Mouse (Mus musculus) forebrain, embryonic 10.5 days (tissue): ENCODE results near the gene Vhl. TPM values are rescaled to one million over a fixed set of nuclear protein-coding genes. Genes with fewer than 3 reads are reported as not detected.
A peak's percentile ranks its signal among the peaks of the same experiment; 100 is the strongest.
"Not testable (repeated sequence)": the region's sequence is repeated elsewhere in the genome, so short reads cannot be mapped to it uniquely, and the experiment has no call there.

Experiments used
- DNase-seq: peaks from one replicate; pipeline ENCODE4 v3.0.0-alpha.2; 2017; ENCODE audit warnings: low spot score; ENCODE audit errors: extremely low spot score
- H3K27ac ChIP-seq: fragments of 300-500 bp; sonication (generic); 2 replicates; pipeline ENCODE4 v1.5.1; 2016; ENCODE audit warnings: mild to moderate bottlenecking
- H3K27me3 ChIP-seq: fragments of 300-500 bp; sonication (generic); 2 replicates; pipeline ENCODE4 v1.6.1; 2016; ENCODE audit warnings: mild to moderate bottlenecking; ENCODE audit not compliant: poor library complexity, severe bottlenecking
- H3K36me3 ChIP-seq: fragments of 300-500 bp; sonication (generic); replicated peaks from 2 replicates; pipeline ENCODE4 v1.6.1; 2016; ENCODE audit warnings: mild to moderate bottlenecking, moderate library complexity
- H3K4me1 ChIP-seq: fragments of 300-500 bp; sonication (generic); 2 replicates; pipeline ENCODE4 v1.6.1; 2016
- H3K4me3 ChIP-seq: fragments of 300-500 bp; sonication (generic); 2 replicates; pipeline ENCODE4 v1.5.1; 2016; ENCODE audit warnings: mild to moderate bottlenecking, moderate library complexity
- H3K9me3 ChIP-seq: fragments of 300-500 bp; sonication (generic); 2 replicates; pipeline ENCODE4 v1.6.1; 2016; ENCODE audit warnings: mild to moderate bottlenecking, moderate library complexity
- WGBS: fragments of 180-500 bp; shearing (Covaris S2); methylation state at CpG from one replicate; pipeline ENCODE4 v1.1.7; 2016; 5-methylcytosine and 5-hydroxymethylcytosine counted together
- polyA plus RNA-seq: library from polyadenylated mRNA; unstranded; fragments of >200 nt; fragmentation: Nextera tagmentation; extraction: Ambion mirVana; gene quantifications from 2 replicates; pipeline ENCODE4 v1.2.1, GENCODE M21; 2016

The Vhl gene
- polyA plus RNA-seq, 1 experiment from 2014 or later, result 42.4 TPM

DNA sequence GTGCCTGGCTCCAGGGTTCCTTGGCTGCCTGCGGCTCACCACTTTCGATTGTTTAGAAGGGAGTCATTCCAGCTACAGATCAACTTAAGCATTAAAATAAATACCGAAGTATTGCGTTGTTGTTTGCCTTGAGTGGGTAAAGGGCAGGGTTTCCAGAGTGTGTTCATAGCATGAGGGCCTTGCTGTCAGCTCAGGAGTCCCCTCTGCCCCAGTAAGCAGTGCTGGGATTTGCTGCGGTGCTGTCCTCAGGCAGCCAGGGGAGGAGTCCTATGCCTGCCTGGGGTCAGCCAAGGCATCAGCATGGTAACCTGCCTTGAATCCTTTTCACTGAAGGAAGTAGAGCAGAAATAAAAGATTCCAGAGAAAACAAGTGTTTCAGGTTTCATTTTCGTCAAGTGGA is 33.1 kb downstream of the Vhl start:
- no peak for DNase-seq
- Histone ChIP-seq H3K4me3 (no peak overlapping the region), H3K9me3 (no peaks in the 10 kb centered on the region), H3K4me1 (peaks cover 18% of the 10 kb centered on the region), H3K27me3 (no peaks in the 10 kb centered on the region), H3K36me3 (no peaks in the 10 kb centered on the region), H3K27ac (no peak overlapping the region)
- WGBS, result 86% methylated on average over 6 of the region's 6 CpGs

DNA sequence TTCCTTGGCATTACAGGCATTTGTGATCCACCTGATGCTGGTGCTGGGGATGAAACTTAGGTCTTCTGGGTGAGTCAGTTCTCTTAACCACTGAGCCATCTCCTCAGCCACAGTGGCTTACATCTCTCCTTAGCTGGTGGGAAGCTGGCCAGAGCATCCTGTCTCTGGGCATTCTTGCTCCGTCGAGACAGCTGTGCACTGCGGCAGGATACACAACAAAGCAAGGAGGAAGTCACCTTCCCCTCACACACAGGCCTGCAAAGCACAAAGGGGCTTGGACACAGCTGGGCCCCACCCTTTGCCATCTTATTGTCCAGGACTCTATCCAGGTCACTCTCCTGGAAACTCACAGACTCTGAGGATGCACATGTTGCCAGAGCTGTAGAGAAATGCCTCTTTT is 34.5 kb downstream of the Vhl start:
- no peak for DNase-seq
- H3K4me3 ChIP-seq, result no peak overlapping the region
- H3K36me3 ChIP-seq, result no peaks in the 10 kb centered on the region
- peaks cover 22% of the 10 kb centered on the region for H3K4me1 ChIP-seq
- H3K27me3 ChIP-seq, result no peaks in the 10 kb centered on the region
- H3K27ac ChIP-seq, result 0 out of 2 replicates have a peak overlapping the region, but pooled peaks have one; percentile 12
- H3K9me3 ChIP-seq, result peaks cover 6% of the 10 kb centered on the region; the same call in 1 of the 2 replicates
- WGBS, result 72% methylated on average over 3 of the region's 3 CpGs

DNA sequence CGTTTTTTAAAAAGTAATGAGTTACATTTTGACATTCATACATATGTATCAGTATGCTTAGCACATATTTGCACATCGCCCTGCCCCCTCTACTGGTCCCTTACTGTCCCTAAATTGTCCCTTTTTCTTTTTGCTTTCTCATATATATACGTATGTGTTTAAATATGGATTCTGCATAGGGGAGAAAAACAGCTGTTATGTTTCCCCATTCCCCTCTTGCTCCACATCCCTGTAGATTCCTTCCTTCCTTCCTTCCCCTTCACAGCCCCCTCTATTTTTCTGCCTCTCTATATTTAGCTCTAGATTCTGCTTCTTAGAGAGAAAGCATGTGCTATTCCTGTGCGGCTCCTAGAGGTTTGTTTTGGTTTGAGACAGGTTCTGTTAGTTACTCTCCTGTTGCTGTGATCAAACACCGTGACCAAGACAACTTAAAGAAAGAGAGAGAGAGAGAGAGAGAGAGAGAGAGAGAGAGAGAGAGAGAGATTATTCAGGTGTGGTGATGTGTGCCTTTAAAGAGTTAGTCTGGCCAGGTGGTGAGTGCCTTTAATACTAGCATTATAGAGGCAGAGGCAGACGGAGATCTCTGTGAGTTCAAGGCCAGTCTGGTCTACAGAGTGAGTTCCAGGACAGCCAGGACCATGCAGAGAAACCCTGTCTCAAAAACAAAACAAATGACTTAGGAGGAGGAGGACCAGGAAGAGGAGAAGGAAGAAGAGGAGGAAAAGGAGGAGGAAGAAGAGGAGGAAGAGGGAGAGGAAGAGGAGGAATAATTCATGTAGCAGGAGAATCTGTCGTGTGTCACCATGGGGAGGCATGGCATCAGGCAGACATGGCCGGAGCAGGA is 36.1 kb downstream of the Vhl start:
- Histone ChIP-seq H3K9me3 (peaks cover 6% of the 10 kb centered on the region; the same call in 1 of the 2 replicates), H3K4me1 (peaks cover 22% of the 10 kb centered on the region), H3K27ac (no peak overlapping the region), H3K27me3 (no peaks in the 10 kb centered on the region), H3K36me3 (no peaks in the 10 kb centered on the region), H3K4me3 (no peak overlapping the region)
- DNase-seq, result no peak
- WGBS, result 83% methylated on average over 8 of the region's 8 CpGs

DNA sequence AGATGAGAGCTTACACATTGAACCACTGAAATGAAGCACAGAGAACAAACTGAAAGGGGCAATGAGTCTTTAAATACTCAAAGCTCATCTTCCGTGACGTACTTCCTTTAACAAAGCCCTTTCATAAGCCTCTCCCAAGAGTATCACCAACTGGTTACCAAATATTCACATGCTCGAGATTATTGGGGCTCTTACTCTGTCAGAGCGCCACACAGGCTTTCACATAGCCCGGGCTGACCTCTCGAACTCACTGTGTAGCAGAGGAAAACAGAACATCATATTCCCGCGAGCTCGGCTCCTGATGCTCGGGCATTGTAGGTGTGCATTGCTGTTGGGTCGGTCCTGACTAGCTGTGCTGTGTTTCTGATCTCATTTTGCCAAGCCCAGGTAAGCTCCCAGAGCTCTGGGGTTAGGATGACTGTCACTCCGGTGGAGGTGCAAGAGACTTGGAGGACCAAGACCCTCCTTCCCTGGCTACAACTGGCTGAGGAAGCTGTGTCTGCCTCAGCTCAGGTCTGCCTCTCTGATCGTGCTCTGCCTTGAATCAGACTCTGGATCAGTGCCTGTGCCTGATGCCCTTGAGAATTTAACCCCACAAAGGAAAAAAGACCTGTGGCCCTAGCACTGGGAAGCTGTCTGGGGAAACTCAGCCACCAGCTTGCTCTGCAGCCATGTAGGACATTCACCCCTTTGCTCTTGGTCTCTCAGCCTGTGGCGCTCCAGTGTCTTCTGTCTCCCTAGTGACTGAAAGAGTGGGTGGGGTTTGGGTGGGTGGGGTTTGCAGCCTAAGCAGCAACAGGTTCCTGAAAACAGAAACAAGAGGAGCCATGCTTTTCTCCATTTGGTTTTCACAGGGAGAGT is 37.0 kb downstream of the Vhl start:
- DNase-seq, result no peak
- peak overlapping the region; percentile 51 for H3K27ac ChIP-seq
- H3K4me1 ChIP-seq, result peaks cover 22% of the 10 kb centered on the region
- peaks cover 6% of the 10 kb centered on the region; the same call in 1 of the 2 replicates for H3K9me3 ChIP-seq
- H3K27me3 ChIP-seq, result no peaks in the 10 kb centered on the region
- H3K36me3 ChIP-seq, result no peaks in the 10 kb centered on the region
- 81% methylated on average over 14 of the region's 14 CpGs for WGBS
- no peak overlapping the region for H3K4me3 ChIP-seq

DNA sequence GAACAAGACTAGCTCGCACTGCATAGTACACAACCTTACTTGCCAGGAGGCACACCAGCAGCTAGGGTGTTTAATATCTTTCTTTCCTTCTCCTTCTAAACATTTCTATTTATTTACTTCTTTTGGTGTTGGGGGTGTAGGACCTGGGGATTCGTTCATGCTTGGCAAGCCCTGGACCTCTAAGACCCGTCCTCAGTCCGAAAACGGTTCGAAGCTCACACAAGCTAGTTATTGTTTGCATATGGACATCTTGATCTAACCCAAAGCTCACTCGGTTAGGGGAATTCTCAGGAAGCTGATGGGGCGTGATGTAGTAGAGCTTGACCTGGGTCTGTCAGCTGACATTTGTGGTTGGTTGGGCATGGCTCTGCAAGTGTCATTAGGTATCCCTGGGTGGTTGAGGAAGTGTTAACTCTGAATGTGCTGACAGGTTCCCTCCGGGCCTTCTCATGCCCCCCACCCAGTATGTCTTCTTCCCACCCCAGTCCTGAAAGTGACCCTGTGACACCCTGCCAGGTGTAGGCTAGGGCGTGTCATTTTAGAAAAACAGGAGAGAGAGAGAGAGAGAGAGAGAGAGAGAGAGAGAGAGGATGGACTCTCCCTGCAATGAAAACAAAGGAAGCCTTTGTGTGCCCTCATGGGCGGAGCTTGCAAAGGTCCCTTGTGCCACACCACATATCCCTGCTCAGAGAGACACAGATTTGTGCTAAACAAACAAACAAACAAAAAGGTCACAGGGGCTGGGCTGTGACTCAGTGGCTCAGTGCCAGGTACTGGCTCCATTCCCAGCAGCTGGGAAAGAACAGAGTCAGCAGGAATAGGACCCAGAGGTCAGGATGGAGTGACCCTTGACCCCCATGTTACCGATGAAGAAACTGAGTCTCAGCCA is 37.8 kb downstream of the Vhl start:
- no peaks in the 10 kb centered on the region for H3K27me3 ChIP-seq
- H3K4me3 ChIP-seq, result no peak overlapping the region
- DNase-seq, result no peak
- WGBS, result 68% methylated on average over 12 of the region's 12 CpGs
- peak overlapping the region; percentile 51 for H3K27ac ChIP-seq
- H3K9me3 ChIP-seq, result peaks cover 6% of the 10 kb centered on the region; the same call in 1 of the 2 replicates
- H3K36me3 ChIP-seq, result no peaks in the 10 kb centered on the region
- peaks cover 22% of the 10 kb centered on the region for H3K4me1 ChIP-seq

DNA sequence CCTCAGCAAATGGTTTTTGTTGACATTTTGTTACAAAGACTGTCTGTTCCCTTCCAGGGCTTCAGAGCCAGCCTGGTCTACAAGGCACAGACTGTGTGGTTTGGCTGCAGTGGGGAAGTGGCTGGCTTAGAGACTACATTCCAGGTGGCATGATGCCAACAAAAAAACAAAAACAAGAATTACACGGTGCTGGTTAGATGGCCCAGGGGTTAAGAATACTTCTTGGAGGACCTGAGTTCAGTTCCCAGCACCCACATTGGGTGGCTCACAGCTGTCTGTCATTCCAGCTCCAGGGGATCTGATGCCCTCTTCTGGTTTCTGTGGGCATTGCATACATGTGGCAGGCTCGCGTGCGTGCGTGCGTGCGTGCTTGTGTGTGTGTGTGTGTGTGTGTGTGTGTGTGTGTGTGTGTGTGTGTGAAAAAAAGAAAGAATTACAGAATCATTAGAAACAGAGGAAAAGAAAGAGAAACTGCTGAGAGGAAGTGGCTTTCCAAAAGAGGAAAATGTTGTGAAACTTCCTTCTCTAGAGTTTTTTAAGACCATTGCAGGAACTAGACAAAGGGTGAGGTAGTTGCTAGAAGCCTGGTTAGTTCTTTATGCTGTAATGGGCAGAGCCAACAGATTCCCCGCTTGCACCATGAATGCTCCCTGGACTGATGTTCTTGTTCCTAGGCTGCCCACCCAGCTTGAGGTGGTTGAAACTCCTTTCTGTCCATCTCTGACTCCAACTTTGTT is 39.4 kb downstream of the Vhl start:
- Histone ChIP-seq H3K27ac (no peak overlapping the region), H3K4me3 (no peak overlapping the region), H3K9me3 (peaks cover 6% of the 10 kb centered on the region; the same call in 1 of the 2 replicates), H3K4me1 (peaks cover 35% of the 10 kb centered on the region), H3K27me3 (no peaks in the 10 kb centered on the region), H3K36me3 (no peaks in the 10 kb centered on the region)
- 93% methylated on average over 8 of the region's 8 CpGs for WGBS
- no peak for DNase-seq

DNA sequence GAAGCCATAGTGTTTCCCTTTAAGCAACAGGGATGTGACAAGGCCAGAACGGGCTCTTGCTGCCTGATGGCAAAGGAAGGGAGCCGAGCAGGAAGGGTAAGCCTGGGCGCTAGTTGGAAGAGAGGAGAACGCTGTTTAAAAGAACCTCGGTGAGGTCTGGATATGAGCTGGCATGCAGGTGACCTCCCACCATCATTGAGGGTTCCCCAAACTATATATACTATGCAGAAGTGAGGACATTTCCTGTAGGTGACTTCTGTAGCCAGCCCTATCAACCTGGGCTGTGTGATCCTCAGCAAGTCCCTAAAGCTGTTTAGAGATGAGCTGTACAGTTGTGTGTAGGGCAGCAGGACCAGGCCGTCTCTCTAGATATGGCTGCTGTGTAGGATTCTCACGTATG is 40.5 kb downstream of the Vhl start:
- H3K27ac ChIP-seq, result no peak overlapping the region
- H3K9me3 ChIP-seq, result peaks cover 6% of the 10 kb centered on the region; the same call in 1 of the 2 replicates
- peaks cover 47% of the 10 kb centered on the region for H3K4me1 ChIP-seq
- 86% methylated on average over 7 of the region's 7 CpGs for WGBS
- H3K36me3 ChIP-seq, result no peaks in the 10 kb centered on the region
- no peak for DNase-seq
- H3K4me3 ChIP-seq, result no peak overlapping the region
- H3K27me3 ChIP-seq, result no peaks in the 10 kb centered on the region

DNA sequence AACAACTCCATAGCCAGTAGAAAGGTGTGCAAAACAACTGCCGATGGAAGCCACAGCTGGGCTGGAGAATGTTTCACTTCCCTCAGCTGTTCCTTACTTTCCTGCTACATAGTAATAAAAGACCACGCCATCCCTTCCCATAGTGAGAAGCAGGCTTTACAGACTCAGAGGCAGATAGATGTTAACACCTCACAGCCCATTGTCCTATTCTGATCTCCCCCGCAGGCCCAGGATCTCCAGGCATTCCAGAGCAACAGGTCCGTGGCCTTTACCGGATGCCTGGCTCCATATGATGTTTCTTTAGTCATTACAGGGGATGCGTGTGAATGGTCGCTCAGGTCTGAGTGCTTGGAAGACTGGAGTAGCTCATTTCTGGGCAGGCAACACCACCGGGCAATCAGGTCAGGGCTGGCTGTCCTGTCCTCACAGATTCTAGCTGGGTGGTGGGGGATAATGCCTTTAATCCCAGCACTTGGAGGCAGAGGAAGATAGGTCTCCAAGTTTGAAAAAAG is 43.9 kb downstream of the Vhl start:
- H3K9me3 ChIP-seq, result peaks cover 5% of the 10 kb centered on the region; the same call in 1 of the 2 replicates
- no peaks in the 10 kb centered on the region for H3K36me3 ChIP-seq
- no peak for DNase-seq
- no peak overlapping the region for H3K4me3 ChIP-seq
- H3K27me3 ChIP-seq, result no peaks in the 10 kb centered on the region
- peak overlapping the region; percentile 17; the same call in 1 of the 2 replicates for H3K27ac ChIP-seq
- WGBS, result 62% methylated on average over 8 of the region's 8 CpGs
- H3K4me1 ChIP-seq, result peaks cover 33% of the 10 kb centered on the region

DNA sequence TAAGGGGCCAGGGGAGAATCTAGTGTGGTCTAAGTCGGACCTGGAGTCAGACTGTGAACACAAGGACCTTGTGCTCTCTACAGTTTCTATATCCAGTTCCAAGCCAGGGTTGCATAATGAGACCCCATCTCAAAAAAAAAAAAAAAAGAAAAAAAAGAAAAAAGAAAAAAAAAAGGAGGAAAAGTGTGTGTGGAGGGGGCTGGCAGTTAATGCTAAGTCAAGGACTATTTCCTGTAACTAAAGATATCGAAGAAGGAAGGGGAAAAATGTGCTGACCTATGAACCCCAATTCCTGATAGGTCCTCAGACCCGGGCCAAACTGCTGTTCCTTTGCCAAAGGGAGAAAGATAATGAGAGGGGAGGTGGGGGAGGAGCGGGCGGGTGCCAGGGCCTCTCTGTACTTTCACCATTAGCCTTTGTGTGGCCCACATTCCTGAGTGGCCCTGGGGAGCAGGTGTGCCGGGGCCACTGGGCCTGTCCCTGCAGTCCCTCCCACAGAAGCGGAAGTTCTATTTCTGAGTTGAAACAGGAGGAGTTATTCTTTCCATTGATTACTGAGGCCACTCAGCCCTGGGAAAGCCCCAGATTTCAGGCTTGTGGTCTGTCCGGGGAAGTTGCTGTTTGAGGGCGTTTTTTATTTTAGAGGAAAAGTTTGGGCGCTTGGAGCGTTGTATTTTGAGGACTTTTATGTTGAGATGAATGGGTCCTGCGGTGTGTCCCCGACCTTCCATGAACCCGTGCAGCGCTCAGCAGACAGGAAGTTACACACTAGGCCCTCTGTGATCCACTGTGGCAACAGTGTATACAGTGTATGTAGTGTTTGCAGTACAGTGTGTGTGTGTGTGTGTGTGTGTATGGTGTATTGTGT is 44.8 kb downstream of the Vhl start:
- Histone ChIP-seq H3K27me3 (no peaks in the 10 kb centered on the region), H3K27ac (peak overlapping the region; percentile 79)
- peak; percentile 27 for DNase-seq

DNA sequence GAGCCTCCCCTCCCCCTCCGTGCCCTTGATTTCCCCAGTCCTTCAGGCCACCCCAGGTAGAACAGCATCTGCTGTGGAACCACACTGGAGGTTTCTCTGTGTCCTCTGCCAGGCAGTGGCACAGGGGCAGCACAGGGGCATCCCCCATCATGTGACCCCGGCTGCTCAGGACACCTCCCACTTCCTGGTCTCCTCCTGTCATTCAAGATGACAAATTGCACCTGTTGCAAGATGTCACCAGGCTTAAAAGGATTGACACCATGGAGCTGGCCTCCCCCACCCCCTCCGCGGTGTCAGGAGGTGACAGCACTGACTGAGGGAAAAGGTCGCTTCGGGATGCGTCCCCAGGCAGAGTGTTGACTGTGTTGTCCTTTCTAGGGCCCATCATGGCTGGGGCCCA is 46.1 kb downstream of the Vhl start:
- WGBS, result 79% methylated on average over 7 of the region's 7 CpGs
- Histone ChIP-seq H3K4me1 (peaks cover 33% of the 10 kb centered on the region), H3K36me3 (no peaks in the 10 kb centered on the region), H3K4me3 (no peak overlapping the region), H3K27me3 (no peaks in the 10 kb centered on the region), H3K9me3 (no peaks in the 10 kb centered on the region), H3K27ac (0 out of 2 replicates have a peak overlapping the region, but pooled peaks have one; percentile 79)
- no peak for DNase-seq

More for the DNA sequence above, 44.8 kb downstream of the Vhl start:
- WGBS, result 49% methylated on average over 15 of the region's 15 CpGs
- H3K9me3 ChIP-seq, result no peaks in the 10 kb centered on the region
- no peaks in the 10 kb centered on the region for H3K36me3 ChIP-seq
- H3K4me1 ChIP-seq, result peaks cover 33% of the 10 kb centered on the region
- H3K4me3 ChIP-seq, result no peak overlapping the region

DNA sequence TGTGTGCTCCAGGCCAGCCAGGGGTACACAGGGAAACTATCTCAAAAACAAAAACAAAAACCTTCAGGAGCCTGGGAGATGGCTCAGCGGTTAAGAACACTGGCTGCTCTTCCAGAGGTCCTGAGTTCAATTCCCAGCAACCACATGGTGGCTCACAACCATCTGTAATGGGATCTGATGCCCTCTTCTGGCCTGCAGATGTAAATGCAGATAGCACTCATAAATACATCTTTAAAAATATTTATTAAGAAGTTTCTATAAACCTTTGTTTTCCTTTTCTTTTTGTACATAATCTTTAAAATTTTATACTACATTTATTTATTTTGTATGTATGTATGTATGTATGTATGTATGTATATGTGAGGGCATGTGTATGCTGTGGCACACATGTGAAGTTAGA is 48.3 kb downstream of the Vhl start:
- not testable (repeated sequence) for H3K27ac ChIP-seq, H3K36me3 ChIP-seq, DNase-seq, H3K27me3 ChIP-seq, H3K4me3 ChIP-seq, H3K9me3 ChIP-seq
- H3K4me1 ChIP-seq, result peaks cover 31% of the 10 kb centered on the region
- WGBS, result 82% methylated on average over 1 of the region's 1 CpGs
